Mouse (Mus musculus): ENCODE data around the gene Frat2. TPM values are rescaled to one million over a fixed set of nuclear protein-coding genes. Genes with fewer than 3 reads are reported as not detected.
A peak's percentile ranks its signal among the peaks of the same experiment; 100 is the strongest.

Gene Frat2
- polyA plus RNA-seq (2015; fragmentation: Nextera tagmentation; extraction: Ambion mirVana) = 3.8 and 4.5 TPM in 2 replicates

- Histone ChIP-seq H3K27ac (ENCODE audit: low read depth, low read length) (peak within 1 kb of the TSS; percentile 87), H3K9ac (ENCODE audit: low read depth, low read length) (peak within 1 kb of the TSS; percentile 81), H3K9me3 (ENCODE audit: control insufficient read depth) (no peaks in the 10 kb centered on the region), H3K4me2 (replicated peaks; ENCODE audit: low read depth) (peak within 1 kb of the TSS; percentile 97), H3K4me3 (ENCODE audit: low read depth, low read length) (peak within 1 kb of the TSS; percentile 74), H3K4me1 (replicated peaks; ENCODE audit: control insufficient read depth, insufficient read depth, low read length) (0 out of 2 replicates have a peak, but pooled peaks cover 5% of the 10 kb centered on the region), H3K27me3 (replicated peaks; ENCODE audit: control insufficient read depth, insufficient read depth, low read length) (no peaks in the 10 kb centered on the region), H3K36me3 (ENCODE audit: control insufficient read depth, insufficient read depth) (no peaks in the 10 kb centered on the region)
- no peak for TF ChIP-seq CTCF (IDR thresholded peaks at IDR 0.05; ENCODE audit: low read depth)
- ATAC-seq = peak; percentile 92
- WGBS = under 1% methylated on average over 68 of the region's 72 CpGs
These were observed at the start of gene Frat2 for GRCm38 (mm10) chr19:41847992-41848851. Gene Frat2, minus strand, starts transcription at chr19:41848132.

DNA sequence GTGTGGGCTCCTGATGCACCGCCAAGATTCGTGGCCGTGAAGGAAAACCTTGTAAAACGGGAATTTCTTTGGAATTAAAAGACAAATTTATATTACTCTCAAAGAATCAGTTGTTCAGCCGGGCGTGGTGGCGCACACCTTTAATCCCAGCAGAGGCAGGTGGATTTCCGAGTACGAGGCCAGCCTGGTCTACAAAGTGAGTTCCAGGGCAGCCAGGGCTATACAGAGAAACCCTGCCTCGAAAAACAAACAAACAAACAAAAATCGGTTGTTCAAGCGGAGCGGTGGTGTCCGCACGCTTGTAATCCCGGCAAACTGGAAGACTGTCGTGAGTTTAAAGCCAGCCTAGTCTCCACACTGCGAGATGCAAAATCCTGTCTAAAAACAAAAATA, 48.4 kb upstream of the Frat2 start:
- H3K4me3 ChIP-seq (ENCODE audit: low read depth, low read length) = peak overlapping the region; percentile 87
- WGBS = 15% methylated on average over 18 of the region's 18 CpGs
- peak overlapping the region; percentile 46; the same call in 1 of the 2 replicates for H3K9ac ChIP-seq (ENCODE audit: low read depth, low read length)
- peak overlapping the region; percentile 95 for H3K4me2 ChIP-seq (replicated peaks; ENCODE audit: low read depth)
- peaks cover 9% of the 10 kb centered on the region; the same call in 1 of the 2 replicates for H3K4me1 ChIP-seq (replicated peaks; ENCODE audit: control insufficient read depth, insufficient read depth, low read length)
- H3K27me3 ChIP-seq (replicated peaks; ENCODE audit: control insufficient read depth, insufficient read depth, low read length) = no peaks in the 10 kb centered on the region
- no peak overlapping the region for H3K27ac ChIP-seq (ENCODE audit: low read depth, low read length)
- TF ChIP-seq CTCF (IDR thresholded peaks at IDR 0.05; ENCODE audit: low read depth) = no peak
- no peak for ATAC-seq
- H3K9me3 ChIP-seq (ENCODE audit: control insufficient read depth) = no peaks in the 10 kb centered on the region
- peaks cover 4% of the 10 kb centered on the region; the same call in 1 of the 2 replicates for H3K36me3 ChIP-seq (ENCODE audit: control insufficient read depth, insufficient read depth)

- Histone ChIP-seq H3K27ac (ENCODE audit: low read depth, low read length) (peak within 1 kb of the TSS; percentile 70), H3K4me3 (ENCODE audit: low read depth, low read length) (peak within 1 kb of the TSS; percentile 87), H3K36me3 (ENCODE audit: control insufficient read depth, insufficient read depth) (peaks cover 4% of the 10 kb centered on the region; the same call in 1 of the 2 replicates), H3K4me1 (replicated peaks; ENCODE audit: control insufficient read depth, insufficient read depth, low read length) (peaks cover 9% of the 10 kb centered on the region; the same call in 1 of the 2 replicates), H3K9ac (ENCODE audit: low read depth, low read length) (peak within 1 kb of the TSS; percentile 46), H3K4me2 (replicated peaks; ENCODE audit: low read depth) (peak within 1 kb of the TSS; percentile 95), H3K27me3 (replicated peaks; ENCODE audit: control insufficient read depth, insufficient read depth, low read length) (no peaks in the 10 kb centered on the region), H3K9me3 (ENCODE audit: control insufficient read depth) (no peaks in the 10 kb centered on the region)
- under 1% methylated on average over 46 of the region's 46 CpGs for WGBS
- ATAC-seq = peak; percentile 85
- TF ChIP-seq CTCF (IDR thresholded peaks at IDR 0.05; ENCODE audit: low read depth) = no peak
These were observed 47.8 kb upstream of the Frat2 start, which contains the start of gene Rrp12 for GRCm38 (mm10) chr19:41895460-41896318. Gene Rrp12, minus strand, starts transcription at chr19:41896173.

DNA sequence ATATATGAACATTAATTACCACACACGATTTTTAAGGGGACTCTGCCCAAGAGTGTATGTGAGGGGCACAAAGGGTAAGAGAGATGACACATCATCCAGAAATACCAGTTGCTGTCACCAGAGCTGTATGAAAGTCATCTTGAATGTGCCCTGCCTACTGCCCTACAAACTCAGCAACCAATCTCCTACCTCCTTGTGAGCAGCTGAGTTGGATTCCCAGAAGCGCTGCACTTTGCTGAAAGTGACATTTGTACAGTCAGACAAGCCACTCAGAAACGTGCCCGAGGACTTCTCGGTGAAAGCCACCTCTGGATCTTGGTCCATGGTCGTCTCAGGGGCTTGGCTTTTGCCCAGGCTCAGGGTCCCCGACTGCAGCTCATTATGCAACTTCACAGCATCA, 47.0 kb upstream of the Frat2 start:
- peak overlapping the region; percentile 95 for H3K4me2 ChIP-seq (replicated peaks; ENCODE audit: low read depth)
- peak overlapping the region; percentile 70; the same call in 1 of the 2 replicates for H3K27ac ChIP-seq (ENCODE audit: low read depth, low read length)
- peak overlapping the region; percentile 87 for H3K4me3 ChIP-seq (ENCODE audit: low read depth, low read length)
- H3K9me3 ChIP-seq (ENCODE audit: control insufficient read depth) = no peaks in the 10 kb centered on the region
- TF ChIP-seq CTCF (IDR thresholded peaks at IDR 0.05; ENCODE audit: low read depth) = no peak
- H3K9ac ChIP-seq (ENCODE audit: low read depth, low read length) = peak overlapping the region; percentile 46; the same call in 1 of the 2 replicates
- 27% methylated on average over 7 of the region's 7 CpGs for WGBS
- peaks cover 9% of the 10 kb centered on the region; the same call in 1 of the 2 replicates for H3K4me1 ChIP-seq (replicated peaks; ENCODE audit: control insufficient read depth, insufficient read depth, low read length)
- H3K27me3 ChIP-seq (replicated peaks; ENCODE audit: control insufficient read depth, insufficient read depth, low read length) = no peaks in the 10 kb centered on the region
- peaks cover 7% of the 10 kb centered on the region; the same call in 1 of the 2 replicates for H3K36me3 ChIP-seq (ENCODE audit: control insufficient read depth, insufficient read depth)
- ATAC-seq = peak; percentile 15; the same call in 1 of the 2 replicates

DNA sequence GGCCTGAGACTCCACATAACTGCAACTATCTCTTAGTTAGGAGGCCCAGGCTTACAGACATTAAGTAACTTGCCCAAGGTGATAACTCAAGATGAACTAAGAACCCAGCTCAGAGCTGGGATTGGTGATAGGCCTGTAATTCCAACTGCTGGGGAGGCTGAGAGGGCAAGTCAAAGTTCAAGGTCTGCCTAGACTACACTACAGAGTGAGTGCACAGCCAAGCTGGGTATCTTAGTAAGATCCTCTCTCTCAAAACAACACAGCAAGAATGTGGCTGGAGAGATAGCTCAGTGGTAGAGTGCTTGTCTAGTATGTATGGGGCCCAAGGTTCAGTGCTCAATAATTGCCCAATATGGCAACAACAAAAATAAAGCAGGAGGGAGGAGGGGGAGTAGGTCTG, 40.3 kb upstream of the Frat2 start:
- H3K4me3 ChIP-seq (ENCODE audit: low read depth, low read length) = no peak overlapping the region
- H3K9ac ChIP-seq (ENCODE audit: low read depth, low read length) = no peak overlapping the region
- no peak overlapping the region for H3K4me2 ChIP-seq (replicated peaks; ENCODE audit: low read depth)
- peak overlapping the region; percentile 68 for H3K27ac ChIP-seq (ENCODE audit: low read depth, low read length)
- H3K27me3 ChIP-seq (replicated peaks; ENCODE audit: control insufficient read depth, insufficient read depth, low read length) = no peaks in the 10 kb centered on the region
- H3K9me3 ChIP-seq (ENCODE audit: control insufficient read depth) = no peaks in the 10 kb centered on the region
- no peak for TF ChIP-seq CTCF (IDR thresholded peaks at IDR 0.05; ENCODE audit: low read depth)
- H3K4me1 ChIP-seq (replicated peaks; ENCODE audit: control insufficient read depth, insufficient read depth, low read length) = 0 out of 2 replicates have a peak, but pooled peaks cover 2% of the 10 kb centered on the region
- peaks cover 37% of the 10 kb centered on the region for H3K36me3 ChIP-seq (ENCODE audit: control insufficient read depth, insufficient read depth)
- peak; percentile 84 for ATAC-seq

Measured in intestine, postnatal 0 days (tissue).